Mouse (Mus musculus): ENCODE measurements around the gene Serpinb6e. TPM values are rescaled to one million over a fixed set of nuclear protein-coding genes. Genes with fewer than 3 reads are reported as not detected.

The Serpinb6e gene
- total RNA-seq (2022): not detected

DNA sequence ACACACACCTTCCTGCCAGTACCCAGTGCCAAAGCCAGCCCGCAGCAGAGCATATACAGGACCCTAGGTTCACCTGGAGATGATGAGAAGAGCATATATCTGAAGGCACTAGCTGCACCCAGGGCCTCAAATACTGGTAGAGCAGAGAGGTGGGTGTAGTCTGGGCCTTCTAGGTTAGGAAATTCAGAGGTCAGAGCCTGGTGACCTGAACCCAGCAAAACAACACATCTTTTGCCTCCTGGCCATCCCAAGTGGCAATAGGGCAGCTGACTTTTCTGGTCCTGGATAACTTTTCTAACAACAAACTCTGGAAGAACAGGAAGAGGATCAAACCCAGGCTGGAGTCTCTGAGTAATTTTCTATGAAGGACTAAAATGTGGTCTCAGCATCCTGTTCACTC lies at the start of gene Serpinb6e:
Gene Serpinb6e (minus strand): TSS at position 101 of the 400 bp plus-strand sequence.
- DNase-seq (ENCODE audit: low spot score in 2 of 2): no peak

- no peak for DNase-seq (ENCODE audit: low spot score in 2 of 2)
Measured at GRCm38 (mm10) chr13:33830751-33831150, 12.5 kb downstream of the Serpinb6e start.

DNA sequence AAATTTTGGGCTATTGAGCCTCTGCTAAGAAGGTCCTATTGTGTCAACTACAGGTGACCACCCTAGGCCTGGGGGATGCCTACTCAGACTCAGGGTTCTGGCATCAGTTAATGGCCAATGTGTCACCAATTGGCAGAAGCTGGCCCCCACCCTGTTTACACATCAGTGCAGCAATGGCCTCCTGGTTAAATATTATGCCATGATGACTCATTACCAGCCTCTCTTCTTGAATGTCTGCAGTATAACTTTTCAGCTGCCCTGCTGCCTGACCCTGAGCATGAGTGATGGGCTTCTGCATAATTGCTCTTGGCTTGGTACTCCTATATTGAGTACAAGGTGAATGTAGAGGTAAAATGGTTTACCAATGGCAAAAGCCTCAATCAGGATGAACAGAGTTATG lies 19.8 kb downstream of the Serpinb6e start:
- no peak for DNase-seq (ENCODE audit: low spot score in 2 of 2)

- DNase-seq (ENCODE audit: low spot score in 2 of 2): no peak
Measured at GRCm38 (mm10) chr13:33821490-33822143, 21.6 kb downstream of the Serpinb6e start.

Other genes with a start within 250 kb of the Serpinb6e start
- not detected for gene Serpinb6d, start 182.0 kb downstream of the Serpinb6e start, total RNA-seq (2022)
- under 1 TPM in 3 of 4 experiments, not detected in 1; 0.36 to 0.56 (median 0.53) TPM for gene Serpinb6c, start 62.3 kb upstream of the Serpinb6e start, total RNA-seq (2022)
- 10 to 100 TPM; 14.0 to 16.6 (median 15.0) TPM for gene Nqo2, start 121.3 kb upstream of the Serpinb6e start, total RNA-seq (2022)
- 1 to 10 TPM; 2.3 to 3.6 (median 3.0) TPM for gene Ripk1, start 159.0 kb upstream of the Serpinb6e start, total RNA-seq (2022)
- gene Serpinb6a, start 159.4 kb upstream of the Serpinb6e start, total RNA-seq (2022): 100 to 1,000 TPM; 146 to 334 (median 250) TPM
- 10 to 100 TPM; 25.7 to 38.7 (median 28.8) TPM for gene Bphl, start 194.2 kb upstream of the Serpinb6e start, total RNA-seq (2022)
- gene Tubb2a, start 234.6 kb upstream of the Serpinb6e start, total RNA-seq (2022): 1 to 10 TPM; 3.9 to 8.6 (median 5.4) TPM

Data from gastrocnemius, adult 8-10 months (tissue).